Mouse (Mus musculus): ENCODE results near the gene Csf2rb2.

DNA sequence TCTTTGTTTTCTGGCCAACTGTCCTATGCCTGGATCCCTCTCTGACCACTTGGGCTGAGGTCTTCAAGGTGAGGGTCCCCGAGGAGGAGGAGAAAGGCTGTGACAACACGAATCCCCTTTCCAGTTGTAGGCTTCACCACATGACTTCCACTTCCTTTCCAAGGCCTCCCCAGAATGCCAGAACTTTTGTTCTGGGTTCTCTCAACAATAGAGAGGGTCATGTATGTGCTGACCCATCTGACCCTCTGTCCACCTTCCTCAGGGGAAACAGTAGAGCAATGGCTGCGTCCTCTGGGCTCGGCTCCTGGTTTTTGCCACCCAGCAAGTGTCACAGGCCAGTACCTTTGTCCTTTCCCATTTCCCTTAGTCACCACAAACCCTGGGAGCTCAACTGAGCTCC, 5.5 kb upstream of the Csf2rb2 start:
- TF ChIP-seq GATA1 (IDR thresholded peaks at IDR 0.05; ENCODE audit: borderline replicate concordance, low read length) (no peak), FLI1 (IDR thresholded peaks at IDR 0.05; ENCODE audit: low read length) (no peak)

Measured in megakaryocyte, embryonic 14.5 days (primary cell).